Mouse (Mus musculus) lung, postnatal 0 days (tissue): Measurements from ENCODE around the gene Dgki.

Experiments
- CTCF ChIP-seq: IDR thresholded peaks from 2 replicates; pipeline ENCODE4 v1.5.1; 2016; ENCODE audit warnings: antibody characterized with exemption, mild to moderate bottlenecking
- EP300 ChIP-seq: IDR thresholded peaks from 2 replicates; pipeline ENCODE4 v1.6.1; 2016; ENCODE audit warnings: antibody characterized with exemption, mild to moderate bottlenecking, control low read depth

- TF ChIP-seq CTCF = no peak
- TF ChIP-seq EP300 = no peak
Measured at GRCm38 (mm10) chr6:37147431-37148022, 152.5 kb downstream of the Dgki start.
